Mouse (Mus musculus) forebrain, embryonic 14.5 days (tissue): Measurements from ENCODE around the gene Syngr1. TPM values are rescaled to one million over a fixed set of nuclear protein-coding genes. Genes with fewer than 3 reads are reported as not detected.

Source experiments
- ATAC-seq: fragments of 200-750 bp; cut with Nextera tagmentation; 2 replicates; pipeline ENCODE4 v1.8.0; 2017; ENCODE audit warnings: mild to moderate bottlenecking, moderate library complexity
- DNase-seq: peaks from one replicate; pipeline ENCODE4 v3.0.0-alpha.2; 2015; ENCODE audit warnings: low spot score
- H3K27ac ChIP-seq: fragments of 300-500 bp; sonication (generic); 2 replicates; pipeline ENCODE4 v1.5.1; 2014; ENCODE audit warnings: low read depth, mild to moderate bottlenecking, control low read depth, low read length, moderate library complexity
- H3K27me3 ChIP-seq: fragments of 300-500 bp; sonication (generic); replicated peaks from 2 replicates; pipeline ENCODE4 v1.6.1; 2014; ENCODE audit warnings: low read length, control low read depth, mixed read lengths; ENCODE audit not compliant: control insufficient read depth, insufficient read depth
- H3K36me3 ChIP-seq: fragments of 300-500 bp; sonication (generic); 2 replicates; pipeline ENCODE4 v1.6.1; 2014; ENCODE audit warnings: low read length, control low read depth; ENCODE audit not compliant: control insufficient read depth, insufficient read depth
- H3K4me1 ChIP-seq: fragments of 300-500 bp; sonication (generic); 2 replicates; pipeline ENCODE4 v1.6.1; 2014; ENCODE audit warnings: antibody characterized with exemption, low read length, control low read depth; ENCODE audit not compliant: control insufficient read depth, insufficient read depth
- H3K4me2 ChIP-seq: fragments of 300-500 bp; sonication (generic); 2 replicates; pipeline ENCODE4 v1.6.1; 2014; ENCODE audit warnings: mild to moderate bottlenecking, control low read depth, low read length
- H3K4me3 ChIP-seq: fragments of 300-500 bp; sonication (generic); 2 replicates; pipeline ENCODE4 v1.5.1; 2014; ENCODE audit warnings: low read depth, low read length, control low read depth
- H3K9ac ChIP-seq: fragments of 300-500 bp; sonication (generic); 2 replicates; pipeline ENCODE4 v1.6.1; 2014; ENCODE audit warnings: mild to moderate bottlenecking, low read length, control low read depth, moderate library complexity
- H3K9me3 ChIP-seq: fragments of 300-500 bp; sonication (generic); replicated peaks from 2 replicates; pipeline ENCODE4 v1.6.1; 2016; ENCODE audit warnings: low read length, control low read depth, mixed read lengths; ENCODE audit not compliant: control insufficient read depth
- WGBS: fragments of 180-500 bp; shearing (Covaris S2); extraction: QIAGEN DNeasy Blood & Tissue Kit; methylation state at CpG from one replicate; pipeline ENCODE4 v1.1.7; 2014; 5-methylcytosine and 5-hydroxymethylcytosine counted together
- polyA plus RNA-seq: library from polyadenylated mRNA; unstranded; fragments of >200 nt; fragmentation: Nextera tagmentation; extraction: Ambion mirVana; gene quantifications from 2 replicates; pipeline ENCODE4 v1.2.1, GENCODE M21; 2014

Gene Syngr1
- 28.8 and 30.1 TPM in 2 replicates for polyA plus RNA-seq

DNA sequence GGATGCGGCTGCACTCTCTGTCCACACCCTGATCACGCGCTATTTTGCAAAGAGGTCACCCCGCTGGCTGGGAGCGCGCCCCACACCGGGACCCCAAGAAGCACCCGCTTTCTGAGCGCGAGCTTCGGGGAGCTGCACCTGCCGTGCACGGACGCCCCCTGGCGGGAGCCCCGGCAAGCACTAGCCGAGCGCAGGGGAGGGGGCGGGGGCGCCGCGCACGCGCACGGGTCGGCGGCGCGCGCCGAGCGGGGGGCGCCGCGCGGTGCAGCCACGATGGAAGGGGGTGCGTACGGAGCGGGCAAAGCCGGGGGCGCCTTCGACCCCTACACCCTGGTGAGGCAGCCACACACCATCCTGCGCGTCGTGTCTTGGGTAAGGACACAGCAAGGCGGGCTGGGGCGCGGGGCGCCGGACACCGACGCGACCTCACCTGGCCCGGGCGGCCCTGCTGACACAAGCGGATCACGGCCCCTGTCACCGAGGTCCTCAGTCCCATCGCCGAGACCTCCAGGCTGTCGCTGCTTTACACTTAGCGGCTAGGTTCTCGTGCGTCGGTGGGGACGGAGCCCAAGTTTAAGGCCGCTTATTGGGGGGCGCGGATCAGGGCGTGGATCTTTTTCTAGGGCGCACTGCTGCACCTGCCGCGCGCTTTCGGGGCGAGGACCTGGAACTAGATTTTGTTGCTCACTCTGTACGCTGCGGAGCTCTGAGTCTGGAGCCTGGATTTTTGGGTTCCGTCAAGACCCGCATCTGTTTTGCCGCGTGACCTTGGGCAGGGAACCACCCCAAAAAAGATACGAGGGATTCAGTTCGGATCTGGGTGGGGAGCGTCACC is at the start of gene Syngr1, which contains the start of gene Rpl3:
Gene Syngr1 (plus strand): TSS at position 214 of the 835 bp plus-strand sequence.
Gene Rpl3 (minus strand): TSS at position 748 of the 835 bp plus-strand sequence.
- peak within 1 kb of the TSS; percentile 79 for H3K4me3 ChIP-seq
- H3K27ac ChIP-seq = no peak within 1 kb of the TSS
- H3K9me3 ChIP-seq = no peaks in the 10 kb centered on the region
- peak; percentile 78 for ATAC-seq
- no peaks in the 10 kb centered on the region for H3K36me3 ChIP-seq
- WGBS = 1% methylated on average over 69 of the region's 86 CpGs
- peak within 1 kb of the TSS; percentile 88 for H3K4me2 ChIP-seq
- no peaks in the 10 kb centered on the region; the same call in 1 of the 2 replicates for H3K4me1 ChIP-seq
- H3K9ac ChIP-seq = peak within 1 kb of the TSS; percentile 89
- H3K27me3 ChIP-seq = 0 out of 2 replicates have a peak, but pooled peaks cover 9% of the 10 kb centered on the region
- peak; percentile 85 for DNase-seq

DNA sequence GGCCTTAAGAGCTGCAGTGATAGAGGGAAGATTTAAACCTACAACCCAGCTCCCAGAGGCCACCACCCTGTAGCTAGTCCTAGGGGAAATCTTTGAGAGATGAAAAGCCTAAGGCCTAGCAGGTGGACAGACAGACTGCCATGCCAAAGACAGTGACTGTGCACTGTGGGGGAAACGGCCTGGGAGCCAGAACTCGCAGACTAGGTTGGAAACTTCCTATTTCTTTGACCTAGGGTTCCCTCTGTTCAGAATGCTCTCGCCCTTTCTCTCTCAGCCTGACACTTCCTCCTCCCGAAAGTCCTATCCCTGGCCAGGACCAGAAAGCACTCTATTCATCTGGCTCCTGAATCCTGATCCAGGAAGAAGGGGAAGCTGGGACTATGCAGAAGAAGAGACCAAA is 49.0 kb upstream of the Syngr1 start:
- Histone ChIP-seq H3K36me3 (no peaks in the 10 kb centered on the region), H3K4me1 (no peaks in the 10 kb centered on the region), H3K27me3 (no peaks in the 10 kb centered on the region), H3K9ac (no peak overlapping the region), H3K4me3 (no peak overlapping the region), H3K9me3 (no peaks in the 10 kb centered on the region), H3K27ac (no peak overlapping the region), H3K4me2 (no peak overlapping the region)
- DNase-seq (no peak), ATAC-seq (no peak)
- WGBS = 75% methylated on average over 4 of the region's 4 CpGs

DNA sequence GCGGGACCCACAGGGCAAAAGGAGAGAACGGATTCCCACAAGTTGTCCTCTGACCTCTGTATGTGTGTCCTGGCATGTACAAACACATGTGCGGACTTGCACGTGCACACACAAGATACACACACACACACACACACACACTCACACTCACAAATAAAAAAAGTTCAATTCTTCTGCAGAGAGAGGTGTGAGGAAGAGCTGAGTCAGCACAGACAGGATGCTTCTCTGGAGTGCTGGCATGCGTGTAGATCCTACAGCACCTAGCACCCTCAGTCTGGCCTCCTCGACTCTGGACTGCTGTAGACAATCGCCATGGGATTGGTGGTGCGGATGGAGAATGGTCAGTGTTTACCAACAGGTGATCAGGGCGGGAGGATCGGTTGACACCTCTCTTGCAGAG is 46.9 kb upstream of the Syngr1 start:
- Histone ChIP-seq H3K27ac (no peak overlapping the region), H3K4me1 (no peaks in the 10 kb centered on the region), H3K4me3 (no peak overlapping the region), H3K36me3 (no peaks in the 10 kb centered on the region), H3K9me3 (no peaks in the 10 kb centered on the region), H3K9ac (no peak overlapping the region), H3K27me3 (no peaks in the 10 kb centered on the region), H3K4me2 (no peak overlapping the region)
- 91% methylated on average over 10 of the region's 10 CpGs for WGBS
- no peak for DNase-seq
- ATAC-seq = no peak

DNA sequence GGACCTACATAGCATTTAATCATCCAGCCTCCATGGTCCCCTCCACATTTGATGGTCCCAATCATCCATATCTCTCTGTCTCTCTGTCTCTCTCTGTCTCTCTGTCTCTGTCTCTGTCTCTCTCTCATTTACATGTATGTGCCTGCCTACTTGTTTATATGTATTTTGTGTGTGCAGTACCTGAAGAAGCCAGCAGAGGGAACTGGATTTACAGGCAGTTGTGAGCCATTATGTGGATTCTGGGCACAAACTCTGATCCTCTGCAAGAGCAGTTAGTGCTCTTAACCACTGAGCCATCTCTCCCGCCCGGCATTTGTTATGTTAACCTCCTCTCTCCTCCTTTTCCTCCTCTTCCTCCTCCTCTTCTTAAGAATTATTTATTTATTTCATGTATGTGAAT is 45.4 kb upstream of the Syngr1 start:
- Histone ChIP-seq H3K4me1 (no peaks in the 10 kb centered on the region), H3K9me3 (no peaks in the 10 kb centered on the region), H3K9ac (no peak overlapping the region), H3K4me2 (no peak overlapping the region), H3K27me3 (no peaks in the 10 kb centered on the region), H3K4me3 (no peak overlapping the region), H3K27ac (no peak overlapping the region), H3K36me3 (no peaks in the 10 kb centered on the region)
- ATAC-seq = no peak
- 95% methylated on average over 2 of the region's 2 CpGs for WGBS
- DNase-seq = no peak

DNA sequence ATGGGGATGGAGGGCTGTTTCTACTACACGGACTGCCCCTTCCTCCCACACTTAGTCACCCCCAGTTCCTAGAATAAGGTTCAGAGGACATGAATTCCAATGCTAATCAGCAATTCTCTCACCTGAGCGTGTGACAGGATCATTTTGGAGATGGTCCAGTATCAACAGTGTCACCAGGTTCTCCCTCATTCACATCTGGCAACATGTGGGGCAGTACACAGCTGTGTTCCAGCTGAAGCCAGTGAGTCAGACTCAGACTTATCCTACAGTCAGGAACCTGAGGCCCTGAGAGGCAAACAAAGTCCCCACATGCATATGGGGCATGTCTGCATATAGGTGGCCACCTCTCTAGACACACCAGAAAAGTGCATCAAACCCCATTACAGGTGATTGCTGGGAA is 43.9 kb upstream of the Syngr1 start:
- no peak for ATAC-seq
- H3K4me3 ChIP-seq = no peak overlapping the region
- no peak overlapping the region for H3K4me2 ChIP-seq
- H3K27ac ChIP-seq = no peak overlapping the region
- no peak for DNase-seq
- no peak overlapping the region for H3K9ac ChIP-seq
- no peaks in the 10 kb centered on the region for H3K27me3 ChIP-seq
- 87% methylated on average over 2 of the region's 2 CpGs for WGBS
- H3K36me3 ChIP-seq = no peaks in the 10 kb centered on the region
- H3K9me3 ChIP-seq = no peaks in the 10 kb centered on the region
- no peaks in the 10 kb centered on the region for H3K4me1 ChIP-seq

DNA sequence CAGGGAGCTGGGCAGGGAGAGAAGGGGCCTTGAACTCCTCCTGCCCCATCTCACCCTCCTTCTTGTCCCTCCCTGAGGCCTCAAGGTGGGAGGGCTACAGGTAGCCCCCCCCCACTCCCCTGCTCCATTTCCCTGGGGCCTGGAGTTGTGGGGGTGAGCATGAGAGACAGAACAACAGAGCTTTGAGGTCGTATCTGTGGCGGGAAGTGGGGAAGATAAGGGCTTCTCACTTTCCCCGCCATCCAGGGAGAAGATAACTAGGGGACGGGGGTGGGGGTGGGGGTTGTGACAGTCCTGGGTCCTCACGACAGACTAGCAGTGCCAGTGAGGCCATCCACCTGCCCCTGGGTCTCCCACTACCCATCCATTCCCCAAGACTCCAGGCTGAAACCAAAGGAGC is 43.2 kb upstream of the Syngr1 start:
- DNase-seq = no peak
- no peak for ATAC-seq
- Histone ChIP-seq H3K9me3 (no peaks in the 10 kb centered on the region), H3K36me3 (no peaks in the 10 kb centered on the region), H3K4me2 (no peak overlapping the region), H3K27me3 (no peaks in the 10 kb centered on the region), H3K4me1 (no peaks in the 10 kb centered on the region), H3K9ac (no peak overlapping the region), H3K27ac (no peak overlapping the region), H3K4me3 (no peak overlapping the region)
- 68% methylated on average over 5 of the region's 5 CpGs for WGBS

DNA sequence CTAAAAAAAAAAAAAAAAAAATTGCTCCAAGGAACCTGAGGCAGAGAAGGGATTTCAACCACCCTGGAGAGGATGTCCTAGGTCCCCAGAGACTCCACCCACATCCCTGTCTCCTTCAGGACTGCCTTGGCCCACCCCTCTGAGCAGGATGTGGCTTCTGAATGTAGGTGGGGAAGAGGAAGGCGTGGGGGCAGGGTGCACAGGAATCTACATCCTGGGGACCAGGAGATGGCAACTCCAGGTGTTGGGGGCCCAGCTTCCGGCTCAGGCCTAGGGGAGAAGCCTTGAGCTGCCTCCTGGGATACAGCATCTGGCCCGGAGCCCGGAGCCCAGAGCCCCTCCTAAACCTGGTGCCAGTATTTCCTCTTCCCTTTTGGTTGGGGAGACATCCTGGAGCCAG is 41.0 kb upstream of the Syngr1 start:
- ATAC-seq = no peak
- WGBS = 85% methylated on average over 4 of the region's 4 CpGs
- H3K27ac ChIP-seq = no peak overlapping the region
- no peaks in the 10 kb centered on the region for H3K36me3 ChIP-seq
- H3K4me2 ChIP-seq = no peak overlapping the region
- no peaks in the 10 kb centered on the region for H3K27me3 ChIP-seq
- no peak overlapping the region for H3K4me3 ChIP-seq
- H3K9ac ChIP-seq = no peak overlapping the region
- H3K9me3 ChIP-seq = no peaks in the 10 kb centered on the region
- DNase-seq = no peak
- H3K4me1 ChIP-seq = no peaks in the 10 kb centered on the region

DNA sequence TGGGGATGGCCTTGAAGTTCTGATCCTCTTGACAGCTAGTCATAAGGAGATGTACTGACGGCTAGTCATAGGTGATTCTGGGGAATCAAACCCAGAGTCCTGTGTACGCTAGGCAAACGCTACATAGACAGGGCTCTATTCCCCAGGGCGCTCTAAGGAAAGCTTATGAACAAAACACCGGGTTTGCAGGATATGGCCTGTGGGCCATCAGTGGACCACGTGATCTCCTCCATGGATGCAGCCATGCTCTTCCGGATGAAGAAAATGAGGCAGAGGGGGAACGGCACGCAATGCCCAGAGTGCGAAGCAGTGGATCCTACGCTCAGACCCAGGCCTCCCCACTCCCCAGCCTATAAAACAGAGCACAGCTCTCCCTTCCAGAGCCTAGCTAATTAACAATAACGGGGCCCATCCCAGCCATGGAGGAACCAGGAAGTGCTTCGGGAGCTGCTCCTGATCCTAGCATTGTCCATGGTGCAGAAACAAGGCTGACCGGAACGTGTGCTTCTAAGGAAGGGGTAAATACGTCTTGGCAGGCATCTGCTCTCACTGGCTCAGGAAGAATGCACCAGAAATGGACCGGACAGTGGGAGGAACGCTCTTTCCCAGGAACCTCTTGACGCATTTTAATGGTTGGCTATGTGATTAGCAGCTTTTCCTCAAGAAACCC is 39.9 kb upstream of the Syngr1 start:
- 79% methylated on average over 19 of the region's 19 CpGs for WGBS
- Histone ChIP-seq H3K4me2 (no peak overlapping the region), H3K9ac (no peak overlapping the region), H3K36me3 (no peaks in the 10 kb centered on the region), H3K27me3 (no peaks in the 10 kb centered on the region), H3K4me3 (no peak overlapping the region), H3K27ac (no peak overlapping the region), H3K4me1 (no peaks in the 10 kb centered on the region), H3K9me3 (no peaks in the 10 kb centered on the region)
- DNase-seq (no peak), ATAC-seq (no peak)

DNA sequence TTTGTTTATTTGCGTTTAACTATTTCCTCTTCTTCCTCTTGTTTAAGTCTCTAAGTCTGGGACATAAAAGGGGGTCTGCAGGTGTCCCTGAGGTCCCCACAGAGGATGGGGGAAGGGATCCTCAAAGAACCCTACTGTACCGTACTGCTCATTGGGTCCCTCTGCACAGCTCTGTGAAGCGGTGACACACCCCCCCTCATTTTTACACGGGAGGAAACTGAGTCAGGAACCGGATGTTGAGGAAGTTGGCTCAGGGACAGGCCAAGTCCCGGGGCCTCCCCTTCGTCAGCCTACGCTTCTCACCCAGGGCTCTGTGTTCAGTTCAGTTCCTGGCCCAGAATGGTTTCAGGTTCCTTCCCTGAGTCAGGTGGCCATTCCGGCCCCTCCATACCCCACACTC is 39.4 kb upstream of the Syngr1 start:
- DNase-seq = no peak
- WGBS = 88% methylated on average over 9 of the region's 9 CpGs

More for the DNA sequence above, 39.4 kb upstream of the Syngr1 start:
- no peak for ATAC-seq
- Histone ChIP-seq H3K27me3 (no peaks in the 10 kb centered on the region), H3K4me1 (no peaks in the 10 kb centered on the region), H3K9me3 (no peaks in the 10 kb centered on the region), H3K36me3 (no peaks in the 10 kb centered on the region), H3K27ac (no peak overlapping the region), H3K9ac (no peak overlapping the region), H3K4me3 (no peak overlapping the region), H3K4me2 (no peak overlapping the region)
